Mouse (Mus musculus) activated CD4-positive, CD25-positive, alpha-beta regulatory T cell, adult 9 weeks (primary cell): ENCODE results near the gene Nupl2. TPM values are rescaled to one million over a fixed set of nuclear protein-coding genes. Genes with fewer than 3 reads are reported as not detected.

Experiments
- polyA plus RNA-seq: library from polyadenylated mRNA; unstranded; fragments of 100-300 nt; shearing (Covaris generic); gene quantifications from one replicate; pipeline ENCODE4 v1.2.1, GENCODE M21; 2017

The Nupl2 gene
- polyA plus RNA-seq: 12.3 TPM

DNA sequence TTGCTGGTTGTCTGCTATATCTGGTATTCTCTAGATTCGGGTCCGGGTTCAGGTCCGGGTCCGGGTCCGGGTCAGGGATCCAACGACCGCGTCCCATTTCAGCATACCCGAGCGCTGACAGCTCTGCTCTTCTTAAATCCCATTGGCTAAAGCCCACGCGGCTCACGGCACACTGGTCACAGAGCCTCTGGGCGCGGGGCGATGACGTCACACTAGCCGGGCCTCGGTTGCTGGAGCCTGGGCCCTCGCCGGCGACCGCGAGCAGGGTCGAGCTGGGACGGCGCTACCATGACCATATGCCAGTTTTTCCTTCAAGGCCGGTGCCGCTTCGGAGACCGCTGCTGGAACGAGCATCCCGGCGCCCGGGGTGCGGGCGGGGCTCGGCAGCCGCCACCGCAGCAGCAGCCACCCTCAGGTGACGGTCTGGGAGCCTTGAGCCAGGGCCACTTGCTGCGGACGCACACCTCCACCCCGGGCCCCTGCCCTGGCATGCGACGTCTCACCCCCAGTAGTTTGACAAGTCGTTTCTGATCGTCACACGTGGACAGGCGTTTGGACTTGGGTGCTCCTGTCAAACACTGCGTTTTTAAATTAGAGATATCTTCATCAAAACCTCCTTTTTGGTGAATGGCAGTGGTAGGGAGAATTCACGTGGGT lies at the start of gene Nupl2:
TSS of gene Nupl2 (plus strand) at position 175 of the 657 bp plus-strand sequence.

Other genes starting within 250 kb of the Nupl2 start
- gene Fam126a, start 134.3 kb upstream of the Nupl2 start, polyA plus RNA-seq: 18.6 TPM
- 16.2 TPM for gene Klhl7, start 64.4 kb upstream of the Nupl2 start, polyA plus RNA-seq
- 4.1 TPM for gene Kcnh2, start 186.6 kb downstream of the Nupl2 start, polyA plus RNA-seq
- gene Nos3, start 199.8 kb downstream of the Nupl2 start, polyA plus RNA-seq: 0.23 TPM
- 0.64 TPM for gene Atg9b, start 227.2 kb downstream of the Nupl2 start, polyA plus RNA-seq
- 33.1 TPM for gene Abcb8, start 228.7 kb downstream of the Nupl2 start, polyA plus RNA-seq
- gene Asic3, start 248.4 kb downstream of the Nupl2 start, polyA plus RNA-seq: not detected